Mouse (Mus musculus): ENCODE measurements around the gene Dhh.

GRCm38 (mm10) chr15:98895635-98896589 is 2.4 kb downstream of the Dhh start:
- no peak for TF ChIP-seq POLR2A (IDR thresholded peaks at IDR 0.05; ENCODE audit: control insufficient read depth, extremely low read depth, insufficient read depth, low read length, poor library complexity)
- TF ChIP-seq CTCF (IDR thresholded peaks at IDR 0.05; ENCODE audit: borderline replicate concordance, control insufficient read depth, extremely low read depth, insufficient read depth, low read length, poor library complexity) = no peak

Measured in thymus, adult 2 months (tissue).